Mouse (Mus musculus) lung, embryonic 15.5 days (tissue): ENCODE data around the gene Bcl2a1b. TPM values are rescaled to one million over a fixed set of nuclear protein-coding genes. Genes with fewer than 3 reads are reported as not detected.

ENCODE experiments used
- polyA plus RNA-seq: library from polyadenylated mRNA; unstranded; fragments of >200 nt; fragmentation: Nextera tagmentation; extraction: Ambion mirVana; gene quantifications from 2 replicates; pipeline ENCODE4 v1.2.1, GENCODE M21; 2015

Gene Bcl2a1b
- polyA plus RNA-seq, 1 experiment from 2014 or later: 7.0 TPM

Other genes starting within 250 kb of the Bcl2a1b start
- 1.9 and 3.5 TPM in 2 replicates for gene Bcl2a1a, start 242.3 kb upstream of the Bcl2a1b start, polyA plus RNA-seq
- not detected in 2 replicates for gene Trim43b, start 106.4 kb upstream of the Bcl2a1b start, polyA plus RNA-seq
- gene Gm29094, start 170 bp downstream of the Bcl2a1b start, polyA plus RNA-seq: 0.87 TPM in 1 of 2 replicates, not detected in the other
- gene Mthfs, start 11.5 kb downstream of the Bcl2a1b start, polyA plus RNA-seq: 30.3 and 33.1 TPM in 2 replicates